Mouse (Mus musculus) forebrain, embryonic 13.5 days (tissue): ENCODE results near the gene Sp110. TPM values are rescaled to one million over a fixed set of nuclear protein-coding genes. Genes with fewer than 3 reads are reported as not detected.
"Not testable (repeated sequence)": the region's sequence is repeated elsewhere in the genome, so short reads cannot be mapped to it uniquely, and the experiment has no call there.

Experiments
- ATAC-seq: fragments of 200-750 bp; cut with Nextera tagmentation; 2 replicates; pipeline ENCODE4 v1.8.0; 2017
- H3K27ac ChIP-seq: fragments of 300-500 bp; sonication (generic); 2 replicates; pipeline ENCODE4 v1.5.1; 2015; ENCODE audit warnings: inconsistent platforms, mild to moderate bottlenecking, moderate library complexity
- H3K27me3 ChIP-seq: fragments of 300-500 bp; sonication (generic); 2 replicates; pipeline ENCODE4 v1.6.1; 2015; ENCODE audit warnings: mild to moderate bottlenecking, inconsistent platforms
- H3K36me3 ChIP-seq: fragments of 300-500 bp; sonication (generic); 2 replicates; pipeline ENCODE4 v1.6.1; 2015; ENCODE audit warnings: mild to moderate bottlenecking, inconsistent platforms; ENCODE audit not compliant: poor library complexity, severe bottlenecking
- H3K4me1 ChIP-seq: fragments of 300-500 bp; sonication (generic); 2 replicates; pipeline ENCODE4 v1.6.1; 2015; ENCODE audit warnings: inconsistent platforms
- H3K4me2 ChIP-seq: fragments of 300-500 bp; sonication (generic); 2 replicates; pipeline ENCODE4 v1.6.1; 2015; ENCODE audit warnings: inconsistent platforms, mild to moderate bottlenecking, moderate library complexity
- H3K4me3 ChIP-seq: fragments of 300-500 bp; sonication (generic); 2 replicates; pipeline ENCODE4 v1.5.1; 2015; ENCODE audit warnings: mild to moderate bottlenecking, inconsistent platforms
- H3K9ac ChIP-seq: fragments of 300-500 bp; sonication (generic); 2 replicates; pipeline ENCODE4 v1.6.1; 2015; ENCODE audit warnings: mild to moderate bottlenecking, inconsistent platforms
- H3K9me3 ChIP-seq: fragments of 300-500 bp; sonication (generic); replicated peaks from 2 replicates; pipeline ENCODE4 v1.6.1; 2016; ENCODE audit warnings: inconsistent platforms
- WGBS: fragments of 180-500 bp; shearing (Covaris S2); methylation state at CpG from one replicate; pipeline ENCODE4 v1.1.7; 2015; 5-methylcytosine and 5-hydroxymethylcytosine counted together
- polyA plus RNA-seq: library from polyadenylated mRNA; unstranded; fragments of >200 nt; fragmentation: Nextera tagmentation; extraction: Ambion mirVana; gene quantifications from 2 replicates; pipeline ENCODE4 v1.2.1, GENCODE M21; 2015

Sp110 gene
- polyA plus RNA-seq, 1 experiment from 2014 or later = 0.56 TPM

DNA sequence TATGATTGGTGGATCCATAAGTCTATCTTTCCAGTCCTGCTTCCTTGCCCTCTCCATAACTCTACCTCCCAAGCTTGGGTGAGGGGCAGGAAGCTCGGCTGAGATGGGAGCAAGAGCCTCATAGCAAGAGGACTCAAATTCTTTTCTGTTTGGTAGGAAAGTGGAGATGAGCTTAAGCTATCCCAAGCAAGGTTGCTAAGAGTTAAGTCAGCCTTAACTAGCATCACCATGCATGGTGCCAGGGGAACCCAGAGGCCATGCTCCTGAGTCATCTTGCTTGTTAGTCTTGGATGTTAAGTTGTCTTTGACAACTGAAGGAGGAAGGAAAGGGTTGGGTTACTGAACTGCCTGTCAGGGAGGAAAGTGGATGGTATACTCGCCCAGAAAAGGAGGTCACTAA lies 9.9 kb downstream of the Sp110 start:
- not testable (repeated sequence) for H3K4me2 ChIP-seq, H3K27me3 ChIP-seq, H3K27ac ChIP-seq, ATAC-seq, H3K9me3 ChIP-seq, H3K9ac ChIP-seq, H3K4me3 ChIP-seq, H3K36me3 ChIP-seq, H3K4me1 ChIP-seq
- WGBS = 86% methylated on average over 1 of the region's 2 CpGs

DNA sequence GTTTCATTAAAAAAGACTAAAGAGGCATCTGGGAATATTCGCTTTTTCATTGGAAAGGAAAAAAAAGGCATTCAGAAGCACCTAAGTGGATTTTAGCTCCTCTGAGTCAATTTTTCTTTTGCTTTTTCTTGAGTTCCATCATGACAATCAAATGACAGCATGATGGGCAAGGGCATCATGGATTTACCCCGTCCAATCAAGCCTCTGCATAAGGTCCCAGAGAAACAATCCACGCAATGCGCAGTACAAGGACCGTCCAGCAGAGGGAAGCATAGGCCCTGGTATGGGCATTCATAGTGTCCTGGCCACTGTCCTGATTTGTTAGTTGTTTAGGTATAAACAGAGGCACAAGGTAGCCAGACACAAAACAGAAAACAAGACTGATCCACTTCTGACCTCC lies 17.1 kb downstream of the Sp110 start:
- H3K4me3 ChIP-seq, H3K27ac ChIP-seq, H3K9ac ChIP-seq, H3K27me3 ChIP-seq, H3K4me1 ChIP-seq, H3K4me2 ChIP-seq, H3K36me3 ChIP-seq, H3K9me3 ChIP-seq, ATAC-seq: not testable (repeated sequence)
- WGBS = 37% methylated on average over 5 of the region's 5 CpGs

DNA sequence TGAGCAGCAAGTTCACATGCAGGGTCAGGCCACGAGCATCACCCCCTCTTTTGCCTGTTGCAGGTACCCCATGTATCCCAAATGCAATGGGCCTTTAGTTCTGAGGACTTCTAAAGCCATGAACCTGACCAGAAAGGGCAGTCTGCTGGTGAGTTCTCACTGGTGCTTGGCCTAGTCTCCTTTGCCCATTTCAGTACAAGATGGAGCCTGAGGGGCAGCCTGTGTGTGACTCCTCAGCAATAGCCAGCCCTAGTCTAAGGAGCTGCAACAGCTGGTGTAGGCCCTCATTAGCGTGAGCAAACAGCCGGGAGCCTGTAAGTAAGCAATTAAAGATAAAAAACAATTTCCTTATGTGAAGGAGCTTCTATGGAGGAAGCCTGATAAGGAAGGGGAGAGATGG lies 18.0 kb downstream of the Sp110 start:
- H3K27me3 ChIP-seq, H3K27ac ChIP-seq, ATAC-seq, H3K4me2 ChIP-seq, H3K9ac ChIP-seq, H3K4me1 ChIP-seq, H3K9me3 ChIP-seq, H3K36me3 ChIP-seq, H3K4me3 ChIP-seq: not testable (repeated sequence)
- whole genome bisulfite sequencing = 66% methylated on average over 3 of the region's 3 CpGs

DNA sequence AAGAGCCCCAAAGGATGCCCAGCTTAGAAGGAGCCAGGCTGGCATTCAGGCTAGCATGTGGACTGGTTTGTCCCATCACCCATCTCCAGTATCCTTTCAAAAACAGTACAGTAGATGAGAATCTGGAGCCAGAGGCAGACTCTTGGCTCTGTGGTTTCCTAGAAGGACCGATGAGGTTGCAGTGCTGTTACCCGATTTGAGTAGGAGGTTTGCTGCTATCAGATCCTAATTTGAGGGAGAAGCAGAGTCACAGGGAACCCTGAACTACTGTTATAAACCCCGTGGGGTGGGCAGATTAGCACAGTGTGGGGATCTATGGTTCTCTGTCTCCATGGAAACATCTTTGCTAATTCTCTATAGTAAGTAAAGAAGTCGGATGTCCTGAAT lies 18.5 kb downstream of the Sp110 start:
- not testable (repeated sequence) for H3K9ac ChIP-seq, H3K9me3 ChIP-seq, ATAC-seq, H3K4me1 ChIP-seq, H3K4me3 ChIP-seq, H3K4me2 ChIP-seq, H3K27ac ChIP-seq, H3K36me3 ChIP-seq, H3K27me3 ChIP-seq
- WGBS = 78% methylated on average over 3 of the region's 4 CpGs

DNA sequence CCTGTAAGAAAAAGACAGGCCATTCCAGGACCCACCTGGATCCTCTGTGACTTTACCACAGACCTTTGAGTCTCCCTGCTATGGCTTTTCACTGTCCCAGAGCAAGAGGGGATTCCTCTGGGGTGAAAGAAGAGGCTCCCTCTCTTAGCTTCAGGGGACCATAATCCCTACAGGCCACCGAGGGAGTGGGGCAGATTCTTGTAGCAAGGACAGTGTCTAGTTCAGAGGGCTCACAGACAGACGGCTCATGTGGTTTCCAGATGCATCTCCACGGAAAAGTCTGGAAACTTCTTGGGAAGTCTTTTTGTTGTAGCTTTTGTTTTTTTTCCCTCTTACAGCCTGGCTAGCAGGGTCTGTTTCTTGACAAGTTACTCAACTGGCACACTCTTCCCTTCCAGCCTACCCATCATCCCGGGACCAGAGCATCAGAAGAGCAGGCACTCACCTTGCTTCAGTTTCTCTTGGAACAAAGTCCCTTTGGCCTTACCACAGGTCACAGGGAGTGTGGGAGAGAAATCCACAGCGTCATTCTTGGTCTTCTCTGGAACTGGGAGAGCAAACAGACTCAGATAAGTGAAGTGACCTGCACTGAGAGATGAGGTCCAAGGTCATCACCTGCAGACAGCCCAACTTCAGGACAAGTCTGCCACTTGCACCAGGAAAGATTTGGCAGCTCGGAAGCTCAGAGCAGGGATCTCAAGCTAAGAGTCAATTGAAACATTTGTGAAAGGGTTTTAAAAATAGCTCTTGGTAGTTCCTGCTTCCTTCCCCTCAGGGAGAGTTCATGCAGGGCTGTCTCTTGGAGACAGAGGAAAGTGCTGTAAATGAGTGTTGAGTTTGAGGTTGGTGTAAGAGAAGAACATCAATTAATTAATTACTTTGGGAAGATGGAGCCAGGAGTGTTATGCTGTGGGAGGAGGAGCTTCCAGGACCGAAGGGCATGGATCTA lies 19.1 kb downstream of the Sp110 start:
- not testable (repeated sequence) for ATAC-seq, H3K4me2 ChIP-seq, H3K36me3 ChIP-seq, H3K9ac ChIP-seq, H3K4me1 ChIP-seq, H3K27me3 ChIP-seq, H3K27ac ChIP-seq, H3K9me3 ChIP-seq, H3K4me3 ChIP-seq
- WGBS = 80% methylated on average over 6 of the region's 7 CpGs

DNA sequence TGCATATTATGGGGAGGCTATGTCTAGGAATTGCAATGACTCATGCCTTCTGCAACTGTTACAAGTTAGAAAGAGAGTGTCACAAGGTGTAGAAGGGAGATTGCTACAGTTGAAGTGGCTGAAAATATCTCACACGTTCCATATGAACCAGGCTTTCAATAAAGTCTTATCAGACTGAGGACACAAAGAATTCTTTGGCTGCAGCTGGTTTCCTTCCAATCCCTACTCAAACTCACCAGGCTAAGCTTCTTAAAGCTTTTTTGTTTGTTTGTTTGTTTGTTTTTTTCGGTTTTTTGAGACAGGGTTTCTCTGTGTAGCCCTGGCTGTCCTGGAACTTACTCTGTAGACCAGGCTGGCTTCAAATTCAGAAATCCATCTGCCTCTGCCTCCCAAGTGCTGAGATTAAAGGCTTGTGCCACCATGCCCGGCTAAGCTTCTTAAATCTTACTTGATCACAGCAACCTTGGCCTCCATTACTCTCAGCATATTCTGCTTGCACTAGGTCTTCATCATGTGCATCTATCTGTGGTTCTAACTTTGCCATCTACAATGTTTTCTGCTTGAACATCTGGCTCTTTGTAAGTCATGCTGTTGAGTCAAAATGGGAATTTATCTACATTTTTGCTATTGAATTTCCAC lies 20.1 kb downstream of the Sp110 start:
- not testable (repeated sequence) for H3K36me3 ChIP-seq, H3K9ac ChIP-seq, H3K4me3 ChIP-seq, H3K27ac ChIP-seq, ATAC-seq, H3K4me2 ChIP-seq, H3K27me3 ChIP-seq, H3K9me3 ChIP-seq, H3K4me1 ChIP-seq
- WGBS = 65% methylated on average over 2 of the region's 3 CpGs

DNA sequence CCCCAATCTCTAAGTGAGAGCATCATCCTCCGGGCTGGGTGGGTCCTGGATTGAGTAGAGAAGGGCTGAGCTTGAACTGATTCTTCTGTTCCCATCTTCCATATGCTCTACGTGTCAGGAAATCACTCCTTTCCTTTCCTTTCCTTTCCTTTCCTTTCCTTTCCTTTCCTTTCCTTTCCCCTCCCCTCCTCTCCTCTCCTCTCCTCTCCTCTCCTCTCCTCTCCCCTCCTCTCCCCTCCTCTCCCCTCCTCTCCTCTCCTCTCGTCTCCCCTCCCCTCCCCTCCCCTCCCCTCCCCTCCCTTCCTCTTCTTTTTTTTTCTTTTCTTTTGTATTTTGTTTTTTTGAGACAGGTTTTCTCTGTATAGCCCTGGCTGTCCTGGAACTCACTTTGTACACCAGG lies 23.2 kb downstream of the Sp110 start, which contains the start of gene G530012D18Rik:
Gene G530012D18Rik, plus strand, starts transcription at position 301 of the 400 bp plus-strand sequence.
- not testable (repeated sequence) for H3K27ac ChIP-seq, H3K4me3 ChIP-seq, H3K9me3 ChIP-seq, H3K27me3 ChIP-seq, H3K4me2 ChIP-seq, ATAC-seq, H3K9ac ChIP-seq, H3K36me3 ChIP-seq, H3K4me1 ChIP-seq
- WGBS = 84% methylated on average over 2 of the region's 3 CpGs

DNA sequence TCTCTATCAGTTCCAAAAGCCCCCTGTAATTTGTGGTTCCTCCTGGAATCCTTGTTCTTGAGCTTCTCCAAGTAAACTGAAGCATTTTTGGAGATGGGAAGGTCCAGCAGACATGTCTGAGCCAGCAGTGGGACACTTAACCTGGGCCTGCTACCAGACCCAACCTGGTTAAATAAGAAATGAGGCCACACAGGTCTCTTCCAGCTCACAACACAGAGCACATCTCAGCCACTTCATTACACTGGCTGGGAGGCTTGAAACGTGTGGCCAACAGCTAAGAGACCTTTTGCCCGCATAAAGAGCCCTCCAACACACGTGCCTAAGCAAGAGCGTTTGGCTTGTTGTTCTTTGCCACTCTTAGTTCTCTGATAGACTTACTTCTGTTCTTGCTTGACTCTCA lies 25.1 kb downstream of the Sp110 start:
- not testable (repeated sequence) for H3K4me1 ChIP-seq, H3K9ac ChIP-seq, H3K27me3 ChIP-seq, H3K9me3 ChIP-seq, H3K27ac ChIP-seq, H3K36me3 ChIP-seq, ATAC-seq, H3K4me3 ChIP-seq, H3K4me2 ChIP-seq
- WGBS = 71% methylated on average over 4 of the region's 4 CpGs

DNA sequence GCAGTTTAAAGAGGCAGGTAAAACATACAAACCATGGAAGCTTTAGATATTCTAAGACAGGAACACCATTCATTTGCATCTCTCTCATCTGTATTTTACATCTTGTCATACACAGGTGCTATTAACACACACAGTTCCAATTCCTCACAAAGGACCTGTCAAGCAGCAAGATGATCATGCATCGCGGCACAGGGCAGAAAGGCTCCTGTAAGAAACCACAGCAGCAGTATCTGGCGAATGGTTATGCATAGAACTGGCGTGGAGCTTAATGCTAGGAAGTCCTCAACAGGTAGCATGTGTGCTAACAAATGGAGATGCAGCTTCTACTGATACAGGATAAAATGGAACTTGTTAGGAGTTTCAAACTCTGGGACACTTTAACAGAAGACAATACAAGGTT lies 43.4 kb downstream of the Sp110 start:
- H3K4me1 ChIP-seq, H3K4me2 ChIP-seq, H3K9ac ChIP-seq, ATAC-seq, H3K27me3 ChIP-seq, H3K9me3 ChIP-seq, H3K27ac ChIP-seq, H3K36me3 ChIP-seq, H3K4me3 ChIP-seq: not testable (repeated sequence)
- 85% methylated on average over 4 of the region's 4 CpGs for WGBS

DNA sequence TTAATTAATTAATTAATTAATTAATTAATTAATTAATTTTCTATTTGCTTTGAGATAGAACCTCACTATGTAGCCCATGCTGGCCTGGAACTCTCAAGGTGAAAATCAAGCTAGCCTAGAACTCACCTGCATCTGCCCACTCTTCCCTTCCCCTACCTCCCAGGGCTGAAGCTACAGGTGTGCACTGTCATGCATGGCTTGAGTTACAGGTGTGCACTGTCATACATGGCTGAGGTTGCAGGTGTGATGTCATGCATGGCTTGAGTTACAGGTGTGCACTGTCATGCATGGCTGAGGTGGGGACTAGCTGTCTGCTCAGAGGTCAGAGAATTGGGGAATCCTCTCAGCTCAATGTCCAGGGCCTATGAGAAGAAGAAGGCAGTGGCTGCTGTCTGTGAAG lies 52.2 kb downstream of the Sp110 start:
- H3K4me1 ChIP-seq, H3K9ac ChIP-seq, H3K27ac ChIP-seq, ATAC-seq, H3K36me3 ChIP-seq, H3K9me3 ChIP-seq, H3K4me3 ChIP-seq, H3K4me2 ChIP-seq, H3K27me3 ChIP-seq: not testable (repeated sequence)

DNA sequence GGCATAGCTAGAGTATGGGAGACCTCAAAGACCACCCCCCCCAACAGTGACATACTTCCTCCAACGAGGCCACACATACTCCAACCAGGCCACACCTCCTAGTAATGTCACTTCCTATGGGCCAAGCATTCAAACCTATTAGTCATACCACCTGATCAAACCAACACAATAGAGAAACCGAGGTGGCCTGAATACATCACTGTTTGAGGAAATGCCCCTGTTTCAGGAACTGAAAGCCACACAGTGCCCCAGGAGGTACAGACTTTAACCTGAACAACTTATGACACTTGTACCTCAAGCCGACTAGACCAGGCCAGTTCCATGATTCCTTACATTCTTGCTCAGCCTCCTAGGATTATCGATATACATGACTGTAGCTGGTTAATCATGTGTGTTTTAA lies 54.8 kb downstream of the Sp110 start:
- not testable (repeated sequence) for H3K9ac ChIP-seq, H3K4me2 ChIP-seq, ATAC-seq, H3K9me3 ChIP-seq, H3K4me3 ChIP-seq, H3K36me3 ChIP-seq, H3K4me1 ChIP-seq, H3K27ac ChIP-seq, H3K27me3 ChIP-seq
- 67% methylated on average over 4 of the region's 4 CpGs for WGBS

DNA sequence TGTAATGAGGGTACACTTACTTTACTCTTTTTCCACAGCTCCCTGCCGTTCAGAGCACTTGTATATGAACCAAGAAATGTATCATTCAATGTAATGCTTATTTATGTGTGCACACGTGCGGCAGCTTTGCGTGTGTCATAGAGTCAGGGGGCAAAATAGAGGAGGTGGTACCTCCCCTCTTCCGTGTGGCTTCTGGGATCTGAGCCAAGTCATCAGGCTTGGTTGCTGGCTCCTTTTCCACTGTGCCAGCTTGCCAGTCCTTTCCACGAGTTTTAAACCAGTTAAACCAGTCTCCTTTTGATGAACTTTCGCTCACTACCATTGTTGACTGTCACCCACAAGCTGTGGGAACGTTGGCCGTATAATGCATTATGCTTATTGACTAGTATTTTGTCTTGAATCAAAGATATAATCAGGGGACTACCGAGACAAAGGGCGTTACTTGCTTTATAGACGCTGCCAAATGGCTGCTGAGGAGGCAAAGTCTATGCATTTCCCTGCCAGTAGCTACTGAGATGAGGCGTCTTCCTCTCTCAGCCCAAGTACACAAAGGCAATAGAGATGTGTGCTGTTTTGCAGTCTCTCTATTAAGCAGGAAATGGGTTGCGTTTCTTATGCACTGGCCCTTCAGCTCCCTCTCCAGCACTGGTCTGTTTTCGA lies 70.0 kb downstream of the Sp110 start:
- H3K4me3 ChIP-seq, H3K36me3 ChIP-seq, H3K4me1 ChIP-seq, ATAC-seq, H3K4me2 ChIP-seq, H3K27me3 ChIP-seq, H3K27ac ChIP-seq, H3K9me3 ChIP-seq, H3K9ac ChIP-seq: not testable (repeated sequence)
- 80% methylated on average over 13 of the region's 15 CpGs for WGBS
